Mouse (Mus musculus) lung, postnatal 0 days (tissue): ENCODE measurements around the gene Lekr1.

Source experiments
- CTCF ChIP-seq: IDR thresholded peaks from 2 replicates; pipeline ENCODE4 v1.5.1; 2016; ENCODE audit warnings: antibody characterized with exemption, mild to moderate bottlenecking
- EP300 ChIP-seq: IDR thresholded peaks from 2 replicates; pipeline ENCODE4 v1.6.1; 2016; ENCODE audit warnings: antibody characterized with exemption, mild to moderate bottlenecking, control low read depth

DNA sequence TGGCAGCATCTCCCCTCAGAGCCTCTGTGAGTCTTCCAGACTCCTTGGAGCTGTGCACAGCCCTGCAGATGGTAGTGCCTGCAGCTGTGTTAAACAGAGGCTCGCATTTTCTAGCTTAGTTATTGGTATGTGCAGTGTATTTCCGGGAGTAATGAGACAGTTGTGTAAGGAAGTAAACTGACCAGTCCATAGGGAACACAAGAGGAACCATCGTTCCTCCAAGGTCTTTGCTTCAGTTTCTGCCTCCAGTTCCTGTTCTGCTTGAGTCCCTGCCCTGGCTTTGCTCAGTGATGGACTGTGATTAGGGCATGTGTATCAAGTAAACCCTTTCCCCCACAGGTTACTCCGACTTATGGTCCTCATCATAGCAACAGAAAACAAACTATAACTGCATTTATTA, 134.9 kb downstream of the Lekr1 start:
- TF ChIP-seq CTCF: no peak
- TF ChIP-seq EP300: no peak
